Mouse (Mus musculus) skeletal muscle tissue, adult 2 months (tissue): ENCODE results near the gene Dpm1.

Source experiments
- DNase-seq: peaks from one replicate; pipeline ENCODE4 v3.0.0-alpha.2; 2012; ENCODE audit warnings: low read depth, low spot score

Dpm1 gene

DNA sequence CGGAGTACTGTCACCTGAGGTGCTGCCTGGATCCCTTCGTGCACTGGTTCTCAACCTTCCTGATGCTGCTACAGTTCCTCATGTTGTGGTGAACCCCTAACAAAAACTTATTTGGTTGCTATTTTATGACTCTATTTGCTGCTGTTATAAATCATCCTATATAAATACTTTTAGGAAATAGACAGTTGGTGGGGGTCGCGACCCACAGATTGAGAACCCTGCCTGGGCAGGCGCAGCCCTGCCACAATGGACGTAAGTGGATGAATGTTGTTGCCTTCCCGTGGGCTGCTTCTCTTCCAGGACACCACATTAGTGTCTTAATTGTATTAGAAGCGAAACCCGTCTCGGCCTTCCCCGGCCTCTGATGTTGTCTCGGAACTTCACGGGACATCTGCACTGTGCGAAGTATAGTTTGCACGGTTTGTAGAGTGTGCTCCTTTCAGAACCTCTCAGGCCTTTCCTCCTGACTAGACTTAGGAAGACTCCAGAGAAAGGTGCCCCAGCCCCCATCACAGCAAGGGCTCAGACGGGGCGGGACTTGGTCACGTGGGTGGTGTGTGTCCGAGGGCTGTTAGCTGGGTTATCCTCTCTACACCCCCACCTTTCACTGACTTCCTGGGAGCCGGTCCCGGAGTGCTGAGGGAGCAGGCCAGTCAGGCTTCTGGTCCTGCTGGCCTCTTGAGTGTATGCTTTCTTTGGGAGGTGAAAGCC lies 63.5 kb downstream of the Dpm1 start:
- no peak for DNase-seq

DNA sequence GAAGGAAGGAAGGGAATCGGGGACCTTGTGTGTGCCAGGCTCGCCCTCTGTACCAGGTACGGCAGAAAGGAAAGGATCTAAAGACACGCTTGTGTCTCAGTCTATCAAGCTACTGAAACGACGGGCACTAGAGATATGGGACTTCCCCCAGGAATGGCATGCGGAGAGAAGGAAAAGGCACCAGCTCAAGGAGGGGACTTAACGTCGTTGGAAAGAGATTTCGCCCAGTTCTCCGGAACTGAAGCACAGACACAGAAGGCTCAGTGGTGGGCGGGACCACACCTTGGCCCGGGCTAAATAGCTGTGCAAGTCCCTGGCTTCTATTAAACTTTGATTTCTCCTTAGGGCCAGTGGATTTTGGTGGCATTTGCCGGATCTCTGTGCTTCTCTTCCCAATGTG lies 68.4 kb downstream of the Dpm1 start:
- DNase-seq: no peak

DNA sequence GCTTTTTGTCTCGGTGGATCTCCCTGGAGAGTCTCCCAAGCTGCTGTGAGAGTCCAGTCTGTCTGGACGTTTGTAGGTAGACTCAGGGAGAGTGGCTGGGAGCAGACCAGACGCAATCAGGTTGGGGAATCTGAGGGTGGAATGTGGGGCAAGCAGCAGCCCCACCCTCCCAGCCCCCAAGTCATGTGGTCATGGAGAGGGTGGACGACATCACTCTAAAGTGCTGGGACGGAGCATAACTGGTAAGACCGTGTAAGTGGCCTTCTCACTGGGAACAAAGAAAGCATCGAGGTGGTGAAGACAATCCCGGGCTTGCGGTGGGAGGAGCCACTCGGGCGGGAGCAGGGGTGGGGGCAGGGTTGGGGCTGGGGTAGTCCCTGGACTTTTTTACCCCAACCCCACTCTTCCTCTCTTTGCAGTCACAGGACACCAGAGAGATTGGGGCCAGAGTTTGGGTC lies 68.8 kb downstream of the Dpm1 start:
- no peak for DNase-seq

DNA sequence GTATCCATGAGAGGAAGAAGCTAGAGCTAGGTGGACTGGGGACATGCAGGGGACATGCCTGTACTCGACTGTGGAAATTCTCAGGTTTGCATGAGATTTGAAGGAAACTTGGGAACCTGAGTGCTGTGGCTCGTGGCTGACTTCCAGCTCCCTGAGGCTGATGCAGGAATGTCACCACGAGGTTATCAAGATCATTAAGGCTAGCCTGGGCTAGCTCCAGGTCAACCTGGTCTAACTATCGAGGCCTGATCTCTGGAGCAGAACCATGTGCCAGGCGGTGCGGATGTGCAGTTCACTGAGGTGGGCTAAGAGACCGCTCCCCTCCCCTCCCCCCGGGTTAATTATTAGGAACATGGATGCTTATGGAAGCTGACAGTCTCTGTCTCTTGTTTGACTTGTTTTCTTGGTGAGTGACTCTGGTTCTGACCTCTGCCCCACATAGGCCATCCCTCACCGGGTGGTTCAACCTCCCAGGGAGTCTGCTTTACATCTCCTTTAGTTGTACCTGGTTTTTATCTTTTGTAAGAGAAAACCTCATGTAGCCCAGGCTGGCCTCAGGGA lies 69.9 kb downstream of the Dpm1 start:
- no peak for DNase-seq
